In genomic region chr6:134431583-134431982, GRCm38 (mm10) we compare ENCODE assay signal across 23 mouse cellular contexts.
"Had no signal": no experiment of that assay in that cellular context is flagged by ENCODE, and none has a peak within 500 bp of the region (broad histone marks: within the 10 kb centered on the region; RNA-seq: fewer than 3 reads in every experiment).

No protein-coding gene starts in this region.

- H3K9me3 ChIP-seq: limb, embryonic 10.5 days; limb, embryonic 13.5 days; liver, embryonic 15.5 days; midbrain, embryonic 12.5 days; midbrain, embryonic 15.5 days; neural tube, embryonic 12.5 days; neural tube, embryonic 15.5 days had no signal

- DNase-seq: kidney, adult 9 months; kidney, postnatal 25 days; layer of hippocampus, adult 9-11 months; lung, adult 2 months; lung, postnatal 14 days; lung, postnatal 4 days; right cerebral cortex, adult 18-20 months; right cerebral cortex, postnatal 14 days; right cerebral cortex, postnatal 4 days; thymus, adult 2 months; thymus, postnatal 14 days; thymus, postnatal 4 days had no signal

- H3K4me1 ChIP-seq: liver, embryonic 15.5 days; midbrain, embryonic 12.5 days; midbrain, embryonic 15.5 days; neural tube, embryonic 12.5 days; neural tube, embryonic 15.5 days had no signal

- H3K9ac ChIP-seq: limb, embryonic 13.5 days; liver, embryonic 15.5 days; midbrain, embryonic 12.5 days; midbrain, embryonic 15.5 days; neural tube, embryonic 12.5 days; neural tube, embryonic 15.5 days had no signal

- H3K27ac ChIP-seq: kidney, postnatal 0 days; layer of hippocampus, adult 2 months; limb, embryonic 10.5 days; limb, embryonic 13.5 days; liver, embryonic 15.5 days; midbrain, embryonic 12.5 days; midbrain, embryonic 15.5 days; neural tube, embryonic 12.5 days; neural tube, embryonic 15.5 days; stomach, postnatal 0 days had no signal

- H3K27me3 ChIP-seq: limb, embryonic 13.5 days; liver, embryonic 15.5 days; midbrain, embryonic 12.5 days; midbrain, embryonic 15.5 days; neural tube, embryonic 12.5 days; neural tube, embryonic 15.5 days had no signal

- ATAC-seq: midbrain, embryonic 15.5 days had no signal

- H3K4me2 ChIP-seq: limb, embryonic 13.5 days; liver, embryonic 11.5 days; liver, embryonic 15.5 days; midbrain, embryonic 12.5 days; midbrain, embryonic 15.5 days; neural tube, embryonic 12.5 days; neural tube, embryonic 15.5 days had no signal

- H3K36me3 ChIP-seq: limb, embryonic 10.5 days; limb, embryonic 13.5 days; liver, embryonic 15.5 days; midbrain, embryonic 12.5 days; midbrain, embryonic 15.5 days; neural tube, embryonic 12.5 days; neural tube, embryonic 15.5 days had no signal

- H3K4me3 ChIP-seq: layer of hippocampus, adult 2 months; limb, embryonic 10.5 days; limb, embryonic 13.5 days; liver, embryonic 15.5 days; midbrain, embryonic 12.5 days; midbrain, embryonic 15.5 days; neural tube, embryonic 12.5 days; neural tube, embryonic 15.5 days had no signal
